Mouse (Mus musculus): ENCODE results near the gene Gm28230.

DNA sequence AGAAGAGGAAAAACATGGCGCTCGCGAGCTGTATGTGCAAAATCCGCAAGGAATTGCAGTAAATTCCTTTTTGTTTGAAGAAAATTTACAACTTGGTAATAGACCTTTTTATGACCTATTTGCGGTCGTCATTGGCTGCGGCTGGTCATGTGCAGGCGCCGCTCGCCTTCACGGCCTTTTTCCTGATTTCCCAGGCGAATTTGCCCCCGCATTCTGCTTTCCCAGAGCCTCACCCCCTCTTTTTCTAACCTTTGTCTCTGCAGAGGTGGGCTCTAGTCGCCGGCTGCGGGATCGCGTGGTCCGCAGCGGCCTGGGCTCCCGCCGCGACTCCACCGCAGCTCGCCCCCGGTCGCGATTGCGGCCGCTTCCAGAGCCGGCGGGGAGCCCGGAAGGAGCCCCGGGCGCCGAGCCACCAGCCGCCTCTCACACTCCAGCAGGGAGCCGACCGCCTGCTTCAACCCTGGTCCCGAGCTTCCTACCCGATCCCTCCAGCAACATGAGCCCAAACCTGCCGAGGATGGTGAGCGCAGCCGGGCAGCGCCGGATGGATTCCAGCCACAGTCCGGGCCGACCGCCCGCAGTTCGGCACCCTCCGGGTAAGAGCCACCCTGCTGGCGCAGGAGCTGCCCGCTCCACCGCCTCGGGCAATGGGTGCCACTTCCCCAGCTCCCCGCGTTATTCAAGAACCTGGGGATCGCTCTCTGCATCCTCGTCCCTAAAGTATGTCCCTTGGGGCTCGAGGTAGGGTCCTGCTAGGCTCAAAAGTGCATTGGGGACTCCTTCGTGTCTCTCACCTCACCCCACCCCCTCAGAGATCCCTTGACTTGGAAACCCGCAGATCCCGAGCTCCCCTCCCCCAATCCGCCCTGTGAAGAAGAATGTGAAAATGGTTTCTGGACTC is 14.6 kb upstream of the Gm28230 start, which contains the start of the genes Hoxd3 and Hoxd4:
- TF ChIP-seq CTCF (IDR thresholded peaks at IDR 0.05; ENCODE audit: control insufficient read depth, insufficient read depth, insufficient read length) (no peak), USF1 (IDR thresholded peaks at IDR 0.05; ENCODE audit: low read depth) (no peak), MAX (IDR thresholded peaks at IDR 0.05) (no peak), CEBPB (IDR thresholded peaks at IDR 0.05; ENCODE audit: low read depth) (no peak), MYOG (IDR thresholded peaks at IDR 0.05; ENCODE audit: control insufficient read depth, extremely low read depth, insufficient read length) (no peak)
